Mouse (Mus musculus) stomach, embryonic 16.5 days (tissue): ENCODE results near the gene Eno1. TPM values are rescaled to one million over a fixed set of nuclear protein-coding genes. Genes with fewer than 3 reads are reported as not detected.
A peak's percentile ranks its signal among the peaks of the same experiment; 100 is the strongest.

Experiments used
- ATAC-seq: fragments of 200-750 bp; cut with Nextera tagmentation; 2 replicates; pipeline ENCODE4 v1.8.0; 2017; ENCODE audit warnings: moderate number of reproducible peaks, moderate TSS enrichment; ENCODE audit not compliant: insufficient read depth, low FRiP score
- H3K27ac ChIP-seq: fragments of 300-500 bp; sonication (generic); 2 replicates; pipeline ENCODE4 v1.5.1; 2014; ENCODE audit warnings: low read length
- H3K27me3 ChIP-seq: fragments of 300-500 bp; sonication (generic); 2 replicates; pipeline ENCODE4 v1.6.1; 2014; ENCODE audit warnings: low read length, control low read depth, mixed read lengths; ENCODE audit not compliant: control insufficient read depth, insufficient read depth
- H3K36me3 ChIP-seq: fragments of 300-500 bp; sonication (generic); 2 replicates; pipeline ENCODE4 v1.6.1; 2014; ENCODE audit warnings: low read length; ENCODE audit not compliant: control insufficient read depth, insufficient read depth
- H3K4me1 ChIP-seq: fragments of 300-500 bp; sonication (generic); 2 replicates; pipeline ENCODE4 v1.6.1; 2014; ENCODE audit warnings: low read length, control low read depth, mixed read lengths; ENCODE audit not compliant: control insufficient read depth, insufficient read depth
- H3K4me2 ChIP-seq: fragments of 300-500 bp; sonication (generic); 2 replicates; pipeline ENCODE4 v1.6.1; 2014; ENCODE audit warnings: low read depth, low read length, mixed read lengths
- H3K4me3 ChIP-seq: fragments of 300-500 bp; sonication (generic); replicated peaks from 2 replicates; pipeline ENCODE4 v1.5.1; 2014; ENCODE audit warnings: mild to moderate bottlenecking, low read length
- H3K9ac ChIP-seq: fragments of 300-500 bp; sonication (generic); 2 replicates; pipeline ENCODE4 v1.6.1; 2014; ENCODE audit warnings: low read length
- H3K9me3 ChIP-seq: fragments of 300-500 bp; sonication (generic); replicated peaks from 2 replicates; pipeline ENCODE4 v1.6.1; 2016; ENCODE audit warnings: low read length, control low read depth; ENCODE audit not compliant: control insufficient read depth
- WGBS: fragments of 180-500 bp; shearing (Covaris S2); extraction: QIAGEN DNeasy Blood & Tissue Kit; methylation state at CpG from one replicate; pipeline ENCODE4 v1.1.7; 2014; 5-methylcytosine and 5-hydroxymethylcytosine counted together
- polyA plus RNA-seq: library from polyadenylated mRNA; unstranded; fragments of >200 nt; fragmentation: Nextera tagmentation; extraction: Ambion mirVana; gene quantifications from 2 replicates; pipeline ENCODE4 v1.2.1, GENCODE M21; 2015

Gene Eno1
- polyA plus RNA-seq, 1 experiment from 2014 or later = 1,468 TPM

DNA sequence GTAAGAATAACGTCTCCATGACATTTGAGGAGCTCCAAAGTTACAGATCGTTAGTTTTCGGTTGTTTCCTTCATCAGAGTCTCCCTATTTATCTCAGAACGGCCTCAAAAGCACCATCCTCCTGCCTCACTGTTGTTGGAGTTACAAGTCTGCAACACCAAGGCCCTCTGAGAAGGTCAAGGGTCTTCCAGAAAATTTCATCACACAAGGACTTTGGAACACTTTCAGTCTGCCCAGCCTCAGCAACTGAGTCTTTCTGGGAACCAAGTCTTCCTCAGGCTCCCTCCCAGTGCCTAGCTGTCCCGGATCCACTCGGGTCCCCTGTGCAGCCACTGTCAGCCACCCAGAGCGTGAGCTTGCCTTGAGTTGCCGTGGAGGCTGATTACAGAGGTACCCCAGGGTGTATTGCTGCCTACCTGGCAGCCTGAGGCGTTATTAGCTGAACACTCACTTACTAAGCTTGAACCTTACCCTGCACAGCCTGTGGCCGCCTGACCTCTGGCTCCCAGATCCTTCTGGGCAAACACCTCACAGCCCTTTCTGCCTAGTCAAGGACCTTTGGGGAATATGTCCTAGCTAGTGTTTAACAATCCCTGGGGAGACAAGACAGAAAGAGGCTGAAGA, 15.4 kb upstream of the Eno1 start:
- Histone ChIP-seq H3K4me2 (peak overlapping the region; percentile 55), H3K9ac (no peak overlapping the region), H3K9me3 (no peaks in the 10 kb centered on the region), H3K36me3 (no peaks in the 10 kb centered on the region), H3K27me3 (no peaks in the 10 kb centered on the region), H3K27ac (no peak overlapping the region; the same call in 1 of the 2 replicates), H3K4me3 (peak overlapping the region; percentile 30; the same call in 1 of the 2 replicates), H3K4me1 (peaks cover 6% of the 10 kb centered on the region; the same call in 1 of the 2 replicates)
- WGBS = 50% methylated on average over 10 of the region's 10 CpGs
- 0 out of 2 replicates have a peak, but pooled peaks have one; percentile 15 for ATAC-seq

DNA sequence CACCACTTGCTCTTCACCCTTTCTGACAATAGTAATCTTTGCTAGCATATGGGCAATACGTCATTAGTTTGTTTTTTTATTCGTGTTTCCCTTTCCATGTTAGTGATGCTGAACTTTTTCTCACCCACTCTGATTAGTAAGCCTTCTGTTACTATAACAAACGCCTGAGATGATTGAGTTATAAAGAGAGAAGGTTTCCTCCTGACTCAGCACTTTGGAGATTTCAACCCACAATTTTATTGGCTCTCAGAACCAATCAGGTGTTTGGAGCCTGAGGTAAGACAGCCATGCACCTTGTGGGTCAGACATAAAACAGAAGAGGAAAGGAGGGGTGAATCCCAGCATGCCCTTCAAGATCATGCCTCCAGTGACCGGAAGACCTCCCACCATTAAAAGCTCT, 12.7 kb upstream of the Eno1 start:
- Histone ChIP-seq H3K27ac (no peak overlapping the region), H3K4me1 (peaks cover 8% of the 10 kb centered on the region; the same call in 1 of the 2 replicates), H3K4me3 (no peak overlapping the region), H3K4me2 (no peak overlapping the region), H3K36me3 (no peaks in the 10 kb centered on the region), H3K27me3 (no peaks in the 10 kb centered on the region), H3K9ac (no peak overlapping the region), H3K9me3 (no peaks in the 10 kb centered on the region)
- no peak for ATAC-seq
- WGBS = 81% methylated on average over 4 of the region's 4 CpGs

DNA sequence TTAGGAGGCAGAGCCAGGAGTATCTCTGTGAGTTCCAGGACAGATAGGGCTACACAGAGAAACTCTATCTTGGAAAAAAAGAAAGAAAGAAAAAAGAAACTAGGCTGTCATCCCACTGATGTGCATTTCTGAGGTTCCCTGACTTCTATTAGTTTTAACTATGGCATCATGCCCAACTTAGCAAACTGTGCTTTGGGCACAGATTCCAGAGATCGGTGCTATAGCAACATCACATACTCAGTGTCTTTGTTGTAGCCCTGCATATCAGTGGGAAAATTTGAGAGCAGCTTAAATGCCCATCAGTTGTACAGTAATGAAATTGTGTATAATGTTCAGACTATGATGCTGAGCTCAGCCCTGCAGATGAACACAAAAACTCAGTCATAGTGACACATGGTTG, 10.8 kb upstream of the Eno1 start:
- Histone ChIP-seq H3K9me3 (no peaks in the 10 kb centered on the region), H3K9ac (no peak overlapping the region), H3K4me1 (peaks cover 8% of the 10 kb centered on the region; the same call in 1 of the 2 replicates), H3K4me2 (no peak overlapping the region), H3K27me3 (no peaks in the 10 kb centered on the region), H3K4me3 (no peak overlapping the region), H3K27ac (no peak overlapping the region), H3K36me3 (no peaks in the 10 kb centered on the region)
- no peak for ATAC-seq
- WGBS = 94% methylated on average over 1 of the region's 1 CpGs

DNA sequence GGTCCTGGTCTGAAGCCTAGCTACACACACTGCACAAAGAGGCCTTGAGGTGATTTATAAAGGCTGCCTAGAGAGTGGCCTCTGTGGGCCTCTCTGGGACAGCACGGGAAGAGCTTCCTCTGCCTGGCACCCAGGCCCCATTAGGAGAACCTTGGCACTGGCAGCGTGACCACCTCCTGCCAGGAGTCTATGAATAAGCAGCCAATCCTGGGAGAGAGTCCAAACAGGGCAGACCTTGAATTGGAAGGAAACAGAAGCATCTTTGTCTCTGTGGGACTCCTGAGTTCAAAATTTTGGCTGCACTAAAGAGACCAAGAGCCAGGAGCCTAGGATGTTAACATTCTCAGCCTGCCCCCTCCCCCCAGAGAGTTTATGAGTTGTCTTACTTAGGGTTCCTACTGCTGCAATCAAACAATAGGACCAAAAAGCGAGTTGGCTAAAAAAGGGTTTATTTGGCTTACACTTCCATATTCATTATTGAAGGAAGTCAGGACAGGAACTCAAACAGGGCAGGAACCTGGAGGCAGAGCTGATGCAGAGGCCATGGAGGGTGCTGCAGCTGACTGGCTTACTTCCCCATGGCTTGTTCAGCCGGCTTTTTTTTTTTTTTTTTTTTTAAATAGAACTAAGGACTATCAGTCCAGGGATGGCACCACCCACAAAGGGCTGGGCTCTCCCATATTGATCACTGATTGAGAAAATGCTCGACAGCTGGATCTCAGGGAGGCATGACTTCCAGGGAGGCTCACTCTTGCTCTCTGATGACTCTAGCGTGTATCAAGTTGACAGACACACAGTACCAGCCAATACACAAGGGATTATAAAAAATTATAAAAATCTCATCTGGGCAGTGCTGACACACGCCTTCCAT, 9.5 kb upstream of the Eno1 start:
- 52% methylated on average over 7 of the region's 7 CpGs for WGBS
- Histone ChIP-seq H3K9me3 (no peaks in the 10 kb centered on the region), H3K36me3 (no peaks in the 10 kb centered on the region), H3K4me3 (no peak overlapping the region), H3K9ac (no peak overlapping the region), H3K4me1 (0 out of 2 replicates have a peak, but pooled peaks cover 7% of the 10 kb centered on the region), H3K27me3 (no peaks in the 10 kb centered on the region), H3K4me2 (no peak overlapping the region), H3K27ac (peak overlapping the region; percentile 10; the same call in 1 of the 2 replicates)
- no peak for ATAC-seq

DNA sequence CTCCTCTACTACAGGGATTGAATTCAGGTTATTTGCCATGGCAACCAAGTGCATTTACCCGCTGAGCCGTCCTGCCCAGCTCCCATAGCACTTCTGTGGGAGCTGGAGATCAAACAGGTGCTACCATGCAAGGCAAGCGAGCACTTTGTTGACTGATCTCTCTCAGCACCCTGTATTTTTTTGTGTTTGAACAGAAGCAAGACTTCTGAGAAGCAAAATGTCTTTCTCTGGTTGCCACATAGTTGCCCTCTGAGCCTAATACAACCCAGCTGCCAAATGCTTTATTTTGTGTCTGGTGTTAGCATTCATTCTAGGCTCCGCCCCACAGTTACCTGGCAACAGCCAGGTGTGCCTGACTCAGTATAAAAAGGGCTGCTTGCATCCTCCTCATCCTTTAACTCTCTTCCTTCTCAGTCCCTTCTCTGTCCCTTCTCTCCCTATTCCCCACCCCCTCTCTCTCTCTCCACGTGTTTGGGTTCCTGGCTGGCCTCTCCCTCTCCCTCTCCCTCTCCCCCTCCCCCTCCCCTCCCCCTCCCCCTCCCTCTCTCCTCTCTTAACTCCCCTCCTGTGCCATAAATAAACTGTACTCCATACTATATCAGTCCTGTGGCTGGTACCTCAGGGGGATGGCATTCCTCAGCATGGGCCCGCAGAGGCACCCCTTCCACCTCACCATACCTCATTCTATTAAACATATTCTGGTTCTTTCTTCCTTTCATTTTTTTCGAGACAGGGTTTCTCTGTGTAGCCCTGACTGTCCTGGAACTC, 7.8 kb upstream of the Eno1 start:
- Histone ChIP-seq H3K27me3 (no peaks in the 10 kb centered on the region), H3K4me2 (no peak overlapping the region), H3K4me1 (0 out of 2 replicates have a peak, but pooled peaks cover 7% of the 10 kb centered on the region), H3K27ac (no peak overlapping the region), H3K36me3 (no peaks in the 10 kb centered on the region), H3K9me3 (no peaks in the 10 kb centered on the region), H3K4me3 (no peak overlapping the region), H3K9ac (no peak overlapping the region)
- ATAC-seq = no peak
- 35% methylated on average over 7 of the region's 7 CpGs for WGBS

DNA sequence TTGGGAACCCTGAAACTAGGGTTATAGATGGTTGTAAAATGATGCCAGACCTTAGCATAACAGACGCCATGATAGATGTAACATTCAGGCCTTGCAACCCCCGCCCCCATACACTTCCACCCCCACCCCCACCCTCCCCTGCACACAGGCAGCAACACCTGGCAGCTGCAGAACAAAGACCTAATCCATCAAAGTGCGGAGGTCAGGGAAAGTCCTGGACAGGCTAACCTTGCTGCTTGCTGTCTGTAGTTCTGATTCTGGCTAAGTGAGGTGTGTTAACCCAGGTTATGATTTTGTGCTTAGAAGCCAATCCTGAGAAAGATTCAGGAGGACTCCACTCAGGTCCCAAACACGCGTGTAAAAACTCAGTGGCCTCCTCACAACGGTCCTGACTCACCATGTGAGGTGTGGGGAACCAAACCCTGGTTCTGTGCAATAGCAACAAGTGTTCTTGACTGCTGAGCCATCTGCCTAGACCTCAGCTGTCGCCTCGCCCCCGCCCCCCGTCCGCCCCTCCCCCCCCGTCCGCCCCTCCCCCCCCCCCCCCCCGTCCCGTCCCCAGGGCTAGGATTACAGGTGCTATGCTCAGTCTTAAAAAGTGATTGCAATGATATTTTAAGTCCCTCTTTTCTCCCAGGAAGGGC, 6.7 kb upstream of the Eno1 start:
- no peaks in the 10 kb centered on the region for H3K36me3 ChIP-seq
- H3K27me3 ChIP-seq = no peaks in the 10 kb centered on the region
- no peak overlapping the region for H3K9ac ChIP-seq
- no peak overlapping the region for H3K4me3 ChIP-seq
- H3K9me3 ChIP-seq = no peaks in the 10 kb centered on the region
- 28% methylated on average over 12 of the region's 15 CpGs for WGBS
- H3K4me2 ChIP-seq = no peak overlapping the region
- H3K4me1 ChIP-seq = 0 out of 2 replicates have a peak, but pooled peaks cover 7% of the 10 kb centered on the region
- H3K27ac ChIP-seq = no peak overlapping the region
- ATAC-seq = no peak

DNA sequence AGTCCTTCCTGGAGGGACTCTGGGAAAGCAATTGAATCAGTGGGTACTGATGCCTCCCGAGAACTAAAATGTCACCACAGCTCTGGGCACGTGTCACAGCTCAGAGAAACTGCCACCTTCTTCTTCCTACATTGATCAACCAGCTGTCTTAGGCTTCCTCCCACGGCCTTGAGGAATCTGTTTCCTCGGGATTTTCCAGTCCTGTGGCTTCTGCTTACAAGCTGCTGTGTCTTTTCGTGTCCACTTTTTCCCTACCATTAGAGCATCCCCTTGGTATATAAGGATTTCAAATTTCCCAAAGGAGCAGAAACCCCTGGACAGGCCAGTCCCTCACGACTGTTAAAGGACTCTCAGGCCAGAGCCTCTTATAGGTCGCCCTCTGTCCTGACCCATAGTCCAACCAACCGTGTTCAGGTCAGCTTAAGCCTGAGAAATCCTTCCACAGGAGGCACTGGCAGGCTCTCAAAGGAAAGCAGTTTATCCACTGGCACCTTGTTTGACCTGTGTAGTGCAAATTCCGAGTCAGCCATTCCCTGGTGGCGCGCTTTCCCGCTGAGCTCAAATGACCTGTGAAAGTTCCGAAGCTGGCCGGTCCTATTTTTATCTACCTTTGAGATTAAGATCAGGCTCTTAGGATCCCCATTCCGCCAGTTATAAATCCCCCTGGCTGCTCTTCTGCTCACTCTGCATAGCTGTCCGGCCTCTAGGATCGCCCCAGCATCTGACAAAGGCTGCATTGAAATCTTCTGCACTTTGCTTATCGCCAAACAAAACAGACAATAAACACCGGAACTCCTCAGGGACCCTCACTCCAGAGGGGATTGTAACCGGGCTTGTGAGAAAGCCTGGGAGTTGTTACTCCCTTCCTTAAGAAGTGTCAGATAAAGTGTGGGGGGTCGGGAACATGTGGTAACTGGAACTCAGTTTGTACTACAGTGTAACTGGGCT, 5.8 kb upstream of the Eno1 start:
- Histone ChIP-seq H3K36me3 (no peaks in the 10 kb centered on the region), H3K27me3 (no peaks in the 10 kb centered on the region), H3K4me1 (0 out of 2 replicates have a peak, but pooled peaks cover 7% of the 10 kb centered on the region), H3K9me3 (no peaks in the 10 kb centered on the region), H3K9ac (no peak overlapping the region), H3K4me3 (no peak overlapping the region), H3K27ac (no peak overlapping the region), H3K4me2 (no peak overlapping the region)
- ATAC-seq = no peak
- WGBS = 31% methylated on average over 21 of the region's 21 CpGs

DNA sequence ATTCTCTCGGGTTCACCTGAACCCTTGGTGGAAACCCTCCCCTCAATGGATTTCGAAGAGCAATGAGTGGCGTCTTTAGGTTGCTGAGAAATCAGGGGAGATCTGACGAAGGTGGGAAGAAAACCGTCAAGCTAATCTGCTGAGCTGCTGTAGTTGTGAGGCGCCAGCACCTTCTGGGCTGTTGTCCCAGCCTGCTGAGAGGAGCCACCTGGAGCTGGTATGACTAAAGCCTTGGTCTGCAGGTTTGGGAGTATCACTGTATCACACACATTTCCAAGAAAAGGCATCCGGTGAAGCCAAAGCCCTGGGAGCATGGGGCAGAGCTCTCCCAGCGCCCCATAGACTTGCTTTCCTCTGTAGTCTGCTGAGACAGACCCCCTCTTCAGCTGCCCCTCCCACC, 4.7 kb upstream of the Eno1 start:
- Histone ChIP-seq H3K9ac (no peak overlapping the region), H3K27me3 (no peaks in the 10 kb centered on the region), H3K4me1 (peaks cover 10% of the 10 kb centered on the region; the same call in 1 of the 2 replicates), H3K4me2 (no peak overlapping the region), H3K4me3 (no peak overlapping the region), H3K27ac (no peak overlapping the region; the same call in 1 of the 2 replicates), H3K9me3 (no peaks in the 10 kb centered on the region), H3K36me3 (no peaks in the 10 kb centered on the region)
- ATAC-seq = no peak
- 46% methylated on average over 8 of the region's 8 CpGs for WGBS
